Mouse (Mus musculus): ENCODE measurements around the gene Hoxa3. TPM values are rescaled to one million over a fixed set of nuclear protein-coding genes. Genes with fewer than 3 reads are reported as not detected.

The Hoxa3 gene
- polyA plus RNA-seq (2015; fragmentation: Nextera tagmentation; extraction: Ambion mirVana) = 8.2 and 10.8 TPM in 2 replicates

- WGBS = 3% methylated on average over 38 of the region's 38 CpGs
- Histone ChIP-seq H3K27ac (ENCODE audit: low read length) (peak within 1 kb of the TSS; percentile 99), H3K9me3 (ENCODE audit: low read length) (no peaks in the 10 kb centered on the region), H3K4me3 (ENCODE audit: low read length) (peak within 1 kb of the TSS; percentile 80), H3K4me2 (replicated peaks; ENCODE audit: low read depth, low read length) (peak within 1 kb of the TSS; percentile 81), H3K27me3 (ENCODE audit: insufficient read depth, low read length) (0 out of 2 replicates have a peak, but pooled peaks cover 4% of the 10 kb centered on the region), H3K4me1 (ENCODE audit: insufficient read depth, low read length) (peaks cover 50% of the 10 kb centered on the region), H3K9ac (replicated peaks; ENCODE audit: low read length) (peak within 1 kb of the TSS; percentile 97), H3K36me3 (ENCODE audit: insufficient read depth, low read length) (no peaks in the 10 kb centered on the region)
- peak; percentile 32 for ATAC-seq (ENCODE audit: low FRiP score, low TSS enrichment)
These were observed at the start of gene Hoxa3, which contains the start of gene Gm28308 for GRCm38 (mm10) chr6:52213119-52213986. Hoxa3 (minus strand) TSS chr6:52213336. Gm28308 (minus strand) TSS chr6:52213339.

GRCm38 (mm10) chr6:52262463-52263320 lies 49.6 kb upstream of the Hoxa3 start:
- Histone ChIP-seq H3K36me3 (ENCODE audit: insufficient read depth, low read length) (no peaks in the 10 kb centered on the region), H3K27ac (ENCODE audit: low read length) (no peak overlapping the region), H3K4me3 (ENCODE audit: low read length) (no peak overlapping the region), H3K4me2 (replicated peaks; ENCODE audit: low read depth, low read length) (no peak overlapping the region), H3K9me3 (ENCODE audit: low read length) (no peaks in the 10 kb centered on the region), H3K4me1 (ENCODE audit: insufficient read depth, low read length) (peaks cover 13% of the 10 kb centered on the region; the same call in 1 of the 2 replicates), H3K27me3 (ENCODE audit: insufficient read depth, low read length) (peaks cover 85% of the 10 kb centered on the region), H3K9ac (replicated peaks; ENCODE audit: low read length) (no peak overlapping the region)
- WGBS = 1% methylated on average over 24 of the region's 24 CpGs
- no peak for ATAC-seq (ENCODE audit: low FRiP score, low TSS enrichment)

GRCm38 (mm10) chr6:52261751-52262462 lies 48.8 kb upstream of the Hoxa3 start:
- no peaks in the 10 kb centered on the region for H3K36me3 ChIP-seq (ENCODE audit: insufficient read depth, low read length)
- H3K4me1 ChIP-seq (ENCODE audit: insufficient read depth, low read length) = peaks cover 13% of the 10 kb centered on the region; the same call in 1 of the 2 replicates
- WGBS = 4% methylated on average over 9 of the region's 9 CpGs
- no peak overlapping the region for H3K4me2 ChIP-seq (replicated peaks; ENCODE audit: low read depth, low read length)
- no peak overlapping the region for H3K27ac ChIP-seq (ENCODE audit: low read length)
- H3K4me3 ChIP-seq (ENCODE audit: low read length) = no peak overlapping the region
- no peak overlapping the region for H3K9ac ChIP-seq (replicated peaks; ENCODE audit: low read length)
- no peaks in the 10 kb centered on the region for H3K9me3 ChIP-seq (ENCODE audit: low read length)
- ATAC-seq (ENCODE audit: low FRiP score, low TSS enrichment) = no peak
- peaks cover 84% of the 10 kb centered on the region for H3K27me3 ChIP-seq (ENCODE audit: insufficient read depth, low read length)

- Histone ChIP-seq H3K27me3 (ENCODE audit: insufficient read depth, low read length) (peaks cover 80% of the 10 kb centered on the region), H3K9ac (replicated peaks; ENCODE audit: low read length) (no peak within 1 kb of the TSS), H3K4me2 (replicated peaks; ENCODE audit: low read depth, low read length) (peak within 1 kb of the TSS; percentile 59), H3K36me3 (ENCODE audit: insufficient read depth, low read length) (no peaks in the 10 kb centered on the region), H3K9me3 (ENCODE audit: low read length) (no peaks in the 10 kb centered on the region), H3K4me3 (ENCODE audit: low read length) (peak within 1 kb of the TSS; percentile 50), H3K27ac (ENCODE audit: low read length) (no peak within 1 kb of the TSS), H3K4me1 (ENCODE audit: insufficient read depth, low read length) (peaks cover 13% of the 10 kb centered on the region; the same call in 1 of the 2 replicates)
- ATAC-seq (ENCODE audit: low FRiP score, low TSS enrichment) = peak; percentile 65; the same call in 1 of the 2 replicates
- under 1% methylated on average over 55 of the region's 72 CpGs for WGBS
These were observed 47.8 kb upstream of the Hoxa3 start, which contains the start of gene Hoxa13 for GRCm38 (mm10) chr6:52260654-52261575. Hoxa13 (minus strand) TSS chr6:52260880.

- ATAC-seq (ENCODE audit: low FRiP score, low TSS enrichment) = peak; percentile 46
These were observed 46.7 kb upstream of the Hoxa3 start for GRCm38 (mm10) chr6:52259811-52260261.

GRCm38 (mm10) chr6:52259081-52259790 lies 46.1 kb upstream of the Hoxa3 start:
- Histone ChIP-seq H3K4me3 (ENCODE audit: low read length) (peak overlapping the region; percentile 50), H3K9ac (replicated peaks; ENCODE audit: low read length) (no peak overlapping the region), H3K27me3 (ENCODE audit: insufficient read depth, low read length) (peaks cover 73% of the 10 kb centered on the region), H3K9me3 (ENCODE audit: low read length) (no peaks in the 10 kb centered on the region), H3K4me1 (ENCODE audit: insufficient read depth, low read length) (peaks cover 13% of the 10 kb centered on the region; the same call in 1 of the 2 replicates), H3K27ac (ENCODE audit: low read length) (no peak overlapping the region), H3K36me3 (ENCODE audit: insufficient read depth, low read length) (no peaks in the 10 kb centered on the region), H3K4me2 (replicated peaks; ENCODE audit: low read depth, low read length) (no peak overlapping the region)
- WGBS = 2% methylated on average over 24 of the region's 25 CpGs
- ATAC-seq (ENCODE audit: low FRiP score, low TSS enrichment) = no peak

More at GRCm38 (mm10) chr6:52259811-52260261, 46.7 kb upstream of the Hoxa3 start:
- Histone ChIP-seq H3K9ac (replicated peaks; ENCODE audit: low read length) (no peak overlapping the region), H3K9me3 (ENCODE audit: low read length) (no peaks in the 10 kb centered on the region), H3K27me3 (ENCODE audit: insufficient read depth, low read length) (peaks cover 78% of the 10 kb centered on the region), H3K4me1 (ENCODE audit: insufficient read depth, low read length) (peaks cover 13% of the 10 kb centered on the region; the same call in 1 of the 2 replicates), H3K27ac (ENCODE audit: low read length) (no peak overlapping the region), H3K4me3 (ENCODE audit: low read length) (peak overlapping the region; percentile 50), H3K36me3 (ENCODE audit: insufficient read depth, low read length) (no peaks in the 10 kb centered on the region), H3K4me2 (replicated peaks; ENCODE audit: low read depth, low read length) (peak overlapping the region; percentile 59)
- under 1% methylated on average over 39 of the region's 39 CpGs for WGBS

GRCm38 (mm10) chr6:52256956-52257355 lies 43.8 kb upstream of the Hoxa3 start:
- Histone ChIP-seq H3K27ac (ENCODE audit: low read length) (no peak overlapping the region), H3K4me1 (ENCODE audit: insufficient read depth, low read length) (peaks cover 23% of the 10 kb centered on the region), H3K36me3 (ENCODE audit: insufficient read depth, low read length) (no peaks in the 10 kb centered on the region), H3K27me3 (ENCODE audit: insufficient read depth, low read length) (peaks cover 74% of the 10 kb centered on the region), H3K9ac (replicated peaks; ENCODE audit: low read length) (no peak overlapping the region), H3K4me3 (ENCODE audit: low read length) (no peak overlapping the region), H3K4me2 (replicated peaks; ENCODE audit: low read depth, low read length) (no peak overlapping the region), H3K9me3 (ENCODE audit: low read length) (no peaks in the 10 kb centered on the region)
- ATAC-seq (ENCODE audit: low FRiP score, low TSS enrichment) = no peak
- 0% methylated on average over 6 of the region's 6 CpGs for WGBS
